Mouse (Mus musculus): ENCODE data around the gene Bace2. TPM values are rescaled to one million over a fixed set of nuclear protein-coding genes. Genes with fewer than 3 reads are reported as not detected.

Gene Bace2
- polyA plus RNA-seq, 1 experiment from 2014 or later, result 4.9 TPM

- peak; percentile 10 for DNase-seq (ENCODE audit: low spot score)
Observed at GRCm38 (mm10) chr16:97466182-97466957, 109.8 kb downstream of the Bace2 start.

- DNase-seq (ENCODE audit: low spot score), result no peak
Observed at GRCm38 (mm10) chr16:97467472-97467871, 110.9 kb downstream of the Bace2 start.

GRCm38 (mm10) chr16:97467993-97468791 lies 111.7 kb downstream of the Bace2 start:
- DNase-seq (ENCODE audit: low spot score), result no peak

GRCm38 (mm10) chr16:97474671-97475070 lies 118.1 kb downstream of the Bace2 start:
- no peak for DNase-seq (ENCODE audit: low spot score)

- DNase-seq (ENCODE audit: low spot score), result no peak
Observed at GRCm38 (mm10) chr16:97475581-97475980, 119.0 kb downstream of the Bace2 start.

GRCm38 (mm10) chr16:97476524-97476923 lies 120.0 kb downstream of the Bace2 start:
- no peak for DNase-seq (ENCODE audit: low spot score)

- DNase-seq (ENCODE audit: low spot score), result no peak
Observed at GRCm38 (mm10) chr16:97478655-97479054, 122.1 kb downstream of the Bace2 start.

GRCm38 (mm10) chr16:97492369-97492768 lies 135.8 kb downstream of the Bace2 start:
- no peak for DNase-seq (ENCODE audit: low spot score)

Other genes with a start within 250 kb of the Bace2 start
- gene Dscam, start 186.0 kb upstream of the Bace2 start, polyA plus RNA-seq (2015; fragmentation: Nextera tagmentation; extraction: Ambion mirVana), result 0.01 and 0.05 TPM in 2 replicates
- 1.9 and 2.9 TPM in 2 replicates for gene Mx1, start 106.2 kb downstream of the Bace2 start, polyA plus RNA-seq (2015; fragmentation: Nextera tagmentation; extraction: Ambion mirVana)
- gene Fam3b, start 158.1 kb downstream of the Bace2 start, polyA plus RNA-seq (2015; fragmentation: Nextera tagmentation; extraction: Ambion mirVana), result 0.47 TPM in 1 of 2 replicates, not detected in the other